Mouse (Mus musculus): Measurements from ENCODE around the gene Mfap3. TPM values are rescaled to one million over a fixed set of nuclear protein-coding genes. Genes with fewer than 3 reads are reported as not detected.

Mfap3 gene
- polyA plus RNA-seq (2015; fragmentation: Nextera tagmentation; extraction: Ambion mirVana), result 15.4 and 19.3 TPM in 2 replicates

GRCm38 (mm10) chr11:57518091-57518750 lies at the start of gene Mfap3, which contains the start of gene Fam114a2:
Gene Mfap3, plus strand, starts transcription at chr11:57518664.
Gene Fam114a2, minus strand, starts transcription at chr11:57518617.

Other genes starting within 250 kb of the Mfap3 start
- 34.0 and 36.0 TPM in 2 replicates for gene Fam114a2, start within 50 bp of the Mfap3 start, polyA plus RNA-seq (2015; fragmentation: Nextera tagmentation; extraction: Ambion mirVana)
- 14.3 and 16.9 TPM in 2 replicates for gene Galnt10, start 126.8 kb downstream of the Mfap3 start, polyA plus RNA-seq (2015; fragmentation: Nextera tagmentation; extraction: Ambion mirVana)

All from spleen, postnatal 0 days (tissue).